Comparison of ENCODE assay signal across 19 mouse cellular contexts in genomic region chr5:36576457-36576856, GRCm38 (mm10). TPM values are rescaled to one million over a fixed set of nuclear protein-coding genes. Genes with fewer than 3 reads are reported as not detected.
DNase-seq lines count a peak whose midpoint lies in the region; ATAC-seq and TF ChIP-seq lines count a peak whose summit lies in the region.
"Had no signal": no experiment of that assay in that cellular context is flagged by ENCODE, and none has a peak within 500 bp of the region (broad histone marks: within the 10 kb centered on the region; RNA-seq: fewer than 3 reads in every experiment).

No protein-coding gene starts in this region.

- H3K9me3 ChIP-seq in CH12.LX (replicated peaks; ENCODE audit: low read length) = peaks cover 13% of the 10 kb centered on the region
- no peaks in the 10 kb centered on the region for H3K9me3 ChIP-seq in stomach, postnatal 0 days (ENCODE audit: control insufficient read depth, low read length)
- H3K9me3 ChIP-seq: embryonic facial prominence, embryonic 12.5 days; forebrain, embryonic 15.5 days; G1E; heart, embryonic 10.5 days; hindbrain, embryonic 13.5 days had no signal

- peaks cover 4% of the 10 kb centered on the region; the same call in 1 of the 2 replicates for H3K79me2 ChIP-seq in heart, adult 2 months (replicated peaks; ENCODE audit: control insufficient read depth, insufficient read depth, low read length)
- peaks cover 30% of the 10 kb centered on the region for H3K79me2 ChIP-seq in CH12.LX (replicated peaks; ENCODE audit: control insufficient read depth, extremely low read depth, insufficient read depth, poor library complexity, severe bottlenecking)

- no peak overlapping the region for H3K9ac ChIP-seq in heart, adult 2 months (ENCODE audit: low read depth, low read length)
- H3K9ac ChIP-seq in CH12.LX (ENCODE audit: insufficient read depth, low read depth) = peak overlapping the region; percentile 20; the same call in 1 of the 2 replicates
- H3K9ac ChIP-seq in stomach, postnatal 0 days (ENCODE audit: low read length) = no peak overlapping the region
- H3K9ac ChIP-seq: embryonic facial prominence, embryonic 12.5 days; forebrain, embryonic 15.5 days; hindbrain, embryonic 13.5 days had no signal

- peak overlapping the region; percentile 59 for H3K27ac ChIP-seq in heart, adult 2 months
- peak overlapping the region; percentile 68 for H3K27ac ChIP-seq in layer of hippocampus, adult 2 months
- H3K27ac ChIP-seq in CH12.LX (ENCODE audit: insufficient read depth, low read depth) = peak overlapping the region; percentile 82
- 0 out of 2 replicates have a peak overlapping the region, but pooled peaks have one; percentile 2 for H3K27ac ChIP-seq in stomach, postnatal 0 days (replicated peaks)
- H3K27ac ChIP-seq: embryonic facial prominence, embryonic 12.5 days; forebrain, embryonic 15.5 days; heart, embryonic 10.5 days; hindbrain, embryonic 13.5 days; hindbrain, postnatal 0 days had no signal

- no peak overlapping the region for H3K4me3 ChIP-seq in heart, adult 2 months
- H3K4me3 ChIP-seq in layer of hippocampus, adult 2 months = no peak overlapping the region
- H3K4me3 ChIP-seq in CH12.LX (replicated peaks in 1 of 3; ENCODE audit: low read depth in 2 of 3, low read length in 2 of 3, poor library complexity in 1 of 3) = no peak overlapping the region
- no peak overlapping the region for H3K4me3 ChIP-seq in stomach, postnatal 0 days (ENCODE audit: low read depth, low read length)
- H3K4me3 ChIP-seq: embryonic facial prominence, embryonic 12.5 days; forebrain, embryonic 15.5 days; heart, embryonic 10.5 days; hindbrain, embryonic 13.5 days had no signal

- dilution Hi-C loops in CH12.LX (cut with MboI; ENCODE audit: extremely low pct_ligation_motif_present, extremely low pct_unique_long_range_greater_than_20kb, low sequenced_read_pairs) = no loop called here

- peaks cover 23% of the 10 kb centered on the region for H3K4me1 ChIP-seq in heart, adult 2 months (ENCODE audit: control insufficient read depth, insufficient read depth, low read length)
- peaks cover 32 to 82% of the 10 kb centered on the region in 2 experiments for H3K4me1 ChIP-seq in CH12.LX (ENCODE audit: control insufficient read depth in 1 of 2, insufficient read depth in 2 of 2)
- peaks cover 16% of the 10 kb centered on the region for H3K4me1 ChIP-seq in stomach, postnatal 0 days (replicated peaks; ENCODE audit: control insufficient read depth, insufficient read depth)

- H3K27me3 ChIP-seq in heart, adult 2 months (ENCODE audit: control insufficient read depth, insufficient read depth, low read length) = no peaks in the 10 kb centered on the region
- H3K27me3 ChIP-seq in CH12.LX (replicated peaks) = no peaks in the 10 kb centered on the region
- no peaks in the 10 kb centered on the region for H3K27me3 ChIP-seq in stomach, postnatal 0 days (ENCODE audit: control insufficient read depth, insufficient read depth, low read length)
- H3K27me3 ChIP-seq: embryonic facial prominence, embryonic 12.5 days; forebrain, embryonic 15.5 days had no signal

- intact Hi-C loops in heart, adult 2 months (cut with DNase I) = no loop called here
- intact Hi-C loops in heart, postnatal 10 days (cut with DNase I) = no loop called here

- in situ Hi-C loops in CH12.LX (cut with MboI; ENCODE audit: low pct_ligation_motif_present, low pct_unique_long_range_greater_than_20kb, low sequenced_read_pairs) = no loop called here

- peak overlapping the region; percentile 82 for H3K4me2 ChIP-seq in CH12.LX (ENCODE audit: insufficient read depth, low read depth, poor library complexity, severe bottlenecking)
- no peak overlapping the region for H3K4me2 ChIP-seq in stomach, postnatal 0 days (replicated peaks; ENCODE audit: low read depth)
- H3K4me2 ChIP-seq: embryonic facial prominence, embryonic 12.5 days; forebrain, embryonic 15.5 days; hindbrain, embryonic 13.5 days had no signal

- WGBS in heart, adult 2 months = 93% methylated on average over 3 of the region's 3 CpGs
- WGBS in stomach, postnatal 0 days = 86% methylated on average over 3 of the region's 3 CpGs

- DNase-seq in heart, adult 2 months = no peak
- DNase-seq in heart, postnatal 10 days = no peak
- no peak for DNase-seq in layer of hippocampus, adult 2 months (ENCODE audit: low spot score in 2 of 2)
- no peak for DNase-seq in layer of hippocampus, adult 8-10 months (ENCODE audit: low spot score in 2 of 2)
- no peak for DNase-seq in CH12.LX (ENCODE audit: extremely low read depth)
- DNase-seq in stomach, postnatal 0 days (ENCODE audit: low spot score) = no peak
- no peak for DNase-seq in right cerebral cortex, postnatal 36 days (ENCODE audit: low spot score in 2 of 2)
- DNase-seq: adrenal gland, adult 8-10 months; adrenal gland, postnatal 36 days; cerebellum, adult 11 months; cerebellum, adult 8-10 months; cerebellum, postnatal 25 days; gastrocnemius, postnatal 10 days had no signal

- no peak for TF ChIP-seq CTCF in heart, adult 2 months (IDR thresholded peaks at IDR 0.05)
- no peak for TF ChIP-seq CTCF in layer of hippocampus, adult 2 months (conservative IDR thresholded peaks at IDR 0.05)
- TF ChIP-seq CTCF in CH12.LX (conservative IDR thresholded peaks at IDR 0.05 in 1 of 2, IDR thresholded peaks at IDR 0.05 in 1 of 2; ENCODE audit: low read depth in 2 of 2, low read length in 2 of 2) = no peak
- TF ChIP-seq CTCF in stomach, postnatal 0 days (IDR thresholded peaks at IDR 0.05; ENCODE audit: low read depth) = no peak

- ATAC-seq in stomach, postnatal 0 days (ENCODE audit: low FRiP score, low TSS enrichment) = no peak
- ATAC-seq: forebrain, embryonic 15.5 days; hindbrain, postnatal 0 days had no signal

- no peak for TF ChIP-seq RAD21 in CH12.LX (IDR thresholded peaks at IDR 0.05; ENCODE audit: low read depth, low read length)

- H3K36me3 ChIP-seq in heart, adult 2 months (ENCODE audit: control insufficient read depth, insufficient read depth, low read length) = peaks cover 6% of the 10 kb centered on the region; the same call in 1 of the 2 replicates
- peaks cover 8 to 13% of the 10 kb centered on the region in 2 experiments for H3K36me3 ChIP-seq in CH12.LX (replicated peaks in 1 of 2; ENCODE audit: control insufficient read depth in 1 of 2, insufficient read depth in 1 of 2, low read length in 1 of 2)
- no peaks in the 10 kb centered on the region for H3K36me3 ChIP-seq in stomach, postnatal 0 days (ENCODE audit: control insufficient read depth, insufficient read depth, low read length)
- H3K36me3 ChIP-seq: forebrain, embryonic 15.5 days had no signal

- no peak for TF ChIP-seq EP300 in heart, adult 2 months (IDR thresholded peaks at IDR 0.05; ENCODE audit: insufficient read depth, low read depth, low read length)
- TF ChIP-seq EP300 in CH12.LX (IDR thresholded peaks at IDR 0.05; ENCODE audit: low read length) = peak; percentile 84
- no peak for TF ChIP-seq EP300 in stomach, postnatal 0 days (optimal IDR thresholded peaks at IDR 0.05)

- TF ChIP-seq POLR2A in heart, adult 2 months (IDR thresholded peaks at IDR 0.05; ENCODE audit: insufficient read depth, low read depth, low read length) = no peak
- 0 out of 2 replicates have a peak, but pooled peaks have one; percentile 19 for TF ChIP-seq POLR2A in CH12.LX (IDR thresholded peaks at IDR 0.05; ENCODE audit: low read depth, low read length)

TF ChIP-seq in CH12.LX, 34 proteins besides CTCF, POLR2A, EP300 and RAD21:
- TF ChIP-seq ELF1 (IDR thresholded peaks at IDR 0.05; ENCODE audit: low read depth, low read length) (0 out of 2 replicates have a peak, but pooled peaks have one; percentile 15), IRF4 (IDR thresholded peaks at IDR 0.05; ENCODE audit: low read depth, low read length) (peak; percentile 77), MYC (IDR thresholded peaks at IDR 0.05; ENCODE audit: low read depth, low read length) (peak; percentile 54; the same call in 1 of the 2 replicates), BHLHE40 (IDR thresholded peaks at IDR 0.05; ENCODE audit: low read depth, low read length) (peak; percentile 54), HCFC1 (IDR thresholded peaks at IDR 0.05; ENCODE audit: low read depth, low read length) (peak; percentile 30; the same call in 1 of the 2 replicates), MEF2A (IDR thresholded peaks at IDR 0.05; ENCODE audit: borderline replicate concordance, low read depth, low read length) (peak; percentile 81), ETS1 (conservative IDR thresholded peaks at IDR 0.05; ENCODE audit: low read depth, low read length) (peak; percentile 70; the same call in 1 of the 2 replicates), PAX5 (IDR thresholded peaks at IDR 0.05; ENCODE audit: low read length) (no peak), MAZ (IDR thresholded peaks at IDR 0.05; ENCODE audit: low read depth, low read length) (peak; percentile 85; the same call in 1 of the 2 replicates), TCF12 (IDR thresholded peaks at IDR 0.05; ENCODE audit: low read depth, low read length) (peak; percentile 65), CHD2 (IDR thresholded peaks at IDR 0.05; ENCODE audit: low read length) (peak; percentile 60), SIN3A (IDR thresholded peaks at IDR 0.05; ENCODE audit: low read length) (peak; percentile 39; the same call in 1 of the 2 replicates), TBP (conservative IDR thresholded peaks at IDR 0.05; ENCODE audit: low read depth, low read length) (no peak), ZKSCAN1 (IDR thresholded peaks at IDR 0.05; ENCODE audit: borderline replicate concordance, low read depth, low read length) (no peak)

RNA-seq across cellular contexts. Expression of gene Tbc1d14, which starts 16.6 kb away (rescaled TPM):
- total RNA-seq in heart, adult 2 months (2021) = 10 to 100 TPM; 11.7 to 12.4 TPM
- polyA plus RNA-seq in heart, adult 2 months (2012; rRNA removed) = 13.0 and 20.4 TPM in 2 replicates
- total RNA-seq in heart, postnatal 10 days (2021) = 10 to 100 TPM; 19.4 to 22.8 TPM
- total RNA-seq in layer of hippocampus, adult 2 months (2021) = 100 to 1,000 TPM; 101 to 105 TPM
- 10 to 100 TPM; 74.3 to 92.7 (median 82.9) TPM for total RNA-seq in layer of hippocampus, adult 8-10 months (2022)
- total RNA-seq in CH12.LX (2012; rRNA removed) (8.5 and 10.1 TPM in 2 replicates), CH12.LX (2014; rRNA removed) (4.4 and 5.7 TPM in 2 replicates)
- 24.4 and 29.1 TPM in 2 replicates for polyA plus RNA-seq in CH12.LX (2012; ENCODE audit: insufficient read length, low read depth)
- 22.1 and 22.8 TPM in 2 replicates for polyA plus RNA-seq in stomach, postnatal 0 days (2015; fragmentation: Nextera tagmentation; extraction: Ambion mirVana)

Comparison
In these comparisons a context has a peak if more than half of its experiments do, and no peak if none do; other contexts are left out.
1. H3K27ac ChIP-seq: peak in every context shown above with its lines; median percentile 82 in CH12.LX; 68 in layer of hippocampus, adult 2 months; 59 in heart, adult 2 months; 2 in stomach, postnatal 0 days.